Mouse (Mus musculus) frontal cortex, postnatal 14 days (tissue): ENCODE measurements around the gene Vav1.
A peak's percentile ranks its signal among the peaks of the same experiment; 100 is the strongest.
"Not testable (repeated sequence)": the region's sequence is repeated elsewhere in the genome, so short reads cannot be mapped to it uniquely, and the experiment has no call there.

Experiments used
- DNase-seq, 2 experiments: peaks; one replicate each; pipeline ENCODE4 v3.0.0; 2022; ENCODE audit warnings: low spot score in 2 of 2

The Vav1 gene

GRCm38 (mm10) chr17:57279591-57280224 is 808 bp downstream of the Vav1 start:
- DNase-seq: no peak

- no peak for DNase-seq
These were observed 1.5 kb downstream of the Vav1 start for GRCm38 (mm10) chr17:57280411-57280810.

GRCm38 (mm10) chr17:57283906-57284305 is 5.0 kb downstream of the Vav1 start:
- no peak for DNase-seq

GRCm38 (mm10) chr17:57285077-57285476 is 6.2 kb downstream of the Vav1 start:
- DNase-seq: no peak

GRCm38 (mm10) chr17:57286718-57287355 is 7.9 kb downstream of the Vav1 start:
- DNase-seq: no peak

GRCm38 (mm10) chr17:57289252-57289651 is 10.4 kb downstream of the Vav1 start:
- DNase-seq: no peak

GRCm38 (mm10) chr17:57290001-57290670 is 11.2 kb downstream of the Vav1 start:
- peak in 1 of 2 experiments; percentile 40 for DNase-seq

GRCm38 (mm10) chr17:57290671-57291055 is 11.8 kb downstream of the Vav1 start:
- no peak for DNase-seq

GRCm38 (mm10) chr17:57292302-57292701 is 13.4 kb downstream of the Vav1 start:
- no peak for DNase-seq

- no peak for DNase-seq
These were observed 14.1 kb downstream of the Vav1 start for GRCm38 (mm10) chr17:57292968-57293367.

GRCm38 (mm10) chr17:57295935-57296334 is 17.0 kb downstream of the Vav1 start:
- no peak for DNase-seq

GRCm38 (mm10) chr17:57297040-57297439 is 18.1 kb downstream of the Vav1 start:
- no peak for DNase-seq

- DNase-seq: no peak
These were observed 26.7 kb downstream of the Vav1 start for GRCm38 (mm10) chr17:57305593-57305992.

GRCm38 (mm10) chr17:57307074-57307473 is 28.2 kb downstream of the Vav1 start:
- no peak for DNase-seq

GRCm38 (mm10) chr17:57311801-57312200 is 32.9 kb downstream of the Vav1 start:
- no peak for DNase-seq

- no peak for DNase-seq
These were observed 48.7 kb downstream of the Vav1 start for GRCm38 (mm10) chr17:57327615-57328014.

GRCm38 (mm10) chr17:57328944-57329343 is 50.0 kb downstream of the Vav1 start:
- no peak for DNase-seq

- DNase-seq: no peak
These were observed 52.1 kb downstream of the Vav1 start for GRCm38 (mm10) chr17:57330993-57331392.

- DNase-seq: no peak
These were observed 53.3 kb downstream of the Vav1 start for GRCm38 (mm10) chr17:57332241-57332640.

- DNase-seq: no peak
These were observed 55.3 kb downstream of the Vav1 start for GRCm38 (mm10) chr17:57334001-57334760.

- DNase-seq: peak; percentile 61 to 81
These were observed 55.9 kb downstream of the Vav1 start for GRCm38 (mm10) chr17:57334761-57335150.

GRCm38 (mm10) chr17:57335194-57335593 is 56.3 kb downstream of the Vav1 start:
- not testable (repeated sequence) for DNase-seq
